Mouse (Mus musculus) left cerebral cortex, postnatal 36 days (tissue): ENCODE measurements around the gene Crebbp. TPM values are rescaled to one million over a fixed set of nuclear protein-coding genes. Genes with fewer than 3 reads are reported as not detected.
A peak's percentile ranks its signal among the peaks of the same experiment; 100 is the strongest.
"Not testable (repeated sequence)": the region's sequence is repeated elsewhere in the genome, so short reads cannot be mapped to it uniquely, and the experiment has no call there.

ENCODE experiments used
- DNase-seq, 2 experiments: peaks; one replicate each; pipeline ENCODE4 v3.0.0; 2021 to 2022; ENCODE audit warnings: low spot score in 2 of 2, mixed read lengths in 1 of 2
- intact Hi-C: fragments of 180-260 bp; cut with DNase I; formaldehyde crosslinking; loops from one replicate; pipeline ENCODE4 v1.15.1; 2025
- total RNA-seq, 2 experiments: library from RNA; stranded (reverse); gene quantifications; 2 replicates each; pipeline ENCODE4 v1.2.3; 2021

The Crebbp gene
- 10 to 100 TPM; 76.3 to 97.8 TPM for total RNA-seq

DNA sequence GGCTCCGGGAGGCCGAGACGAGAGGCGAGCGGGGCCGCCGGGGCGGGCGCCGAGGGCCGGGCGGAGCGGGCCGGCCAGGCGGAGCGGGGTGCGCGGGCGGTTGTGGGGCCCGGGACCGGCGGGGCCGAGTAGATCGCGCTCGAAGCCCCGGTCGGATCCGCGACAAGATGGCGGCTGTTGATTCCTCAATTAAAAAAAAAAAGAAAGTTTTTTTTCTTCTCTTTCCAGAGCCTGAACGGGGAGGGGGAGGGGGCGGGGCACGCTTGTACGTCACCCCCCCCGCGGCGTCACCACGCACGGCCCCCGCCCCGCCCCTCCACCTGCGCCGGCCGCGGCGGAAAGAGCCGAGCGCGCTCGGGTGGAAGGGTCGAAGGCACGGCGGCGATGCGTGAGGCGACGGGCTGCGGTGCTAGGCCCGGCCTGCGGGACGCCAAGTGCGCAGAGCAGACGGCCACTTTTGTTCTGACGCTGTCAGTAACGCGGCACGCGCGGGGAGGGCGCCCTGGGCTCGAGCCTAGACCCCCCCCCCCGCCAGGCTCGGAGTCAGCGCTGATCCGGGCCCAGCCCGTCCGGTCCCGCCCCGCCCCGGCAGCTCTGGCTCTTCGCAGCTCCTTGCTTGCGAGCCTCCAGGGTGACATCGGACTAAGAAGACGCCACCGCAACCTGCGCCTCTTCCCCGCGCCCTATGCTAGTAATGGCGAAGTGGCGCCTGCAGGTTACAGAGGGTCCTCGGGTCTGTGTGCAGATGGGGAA, at the start of gene Crebbp:
Crebbp (minus strand) TSS at position 199 of the 753 bp plus-strand sequence.
- peak; percentile 91 to 93 for DNase-seq
- intact Hi-C loops: loop anchor here (2.0 to 5.0 kb wide), 2 partner anchors 68 to 135 kb away; no protein-coding TSS in a partner anchor

DNA sequence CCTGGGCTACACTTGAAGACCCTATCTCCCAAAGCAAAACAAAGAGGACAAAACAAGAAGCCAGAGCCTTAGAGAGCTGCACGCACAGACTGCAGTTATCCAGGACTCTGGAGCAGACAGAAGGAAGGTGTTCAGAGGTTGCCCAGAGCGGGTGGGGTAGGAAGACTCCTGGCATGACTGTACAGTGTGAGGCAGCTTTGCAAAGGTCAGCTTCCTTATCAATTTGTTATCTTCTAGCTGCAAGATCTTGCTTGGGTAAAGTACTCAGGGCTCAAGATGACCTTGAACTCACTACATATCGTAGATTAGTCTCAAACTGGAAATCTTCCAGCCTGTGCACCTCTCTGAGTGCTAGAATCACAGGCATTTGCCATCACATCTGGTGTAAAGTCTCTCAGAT, 49.7 kb upstream of the Crebbp start:
- no peak for DNase-seq
- intact Hi-C loops: no loop called here

DNA sequence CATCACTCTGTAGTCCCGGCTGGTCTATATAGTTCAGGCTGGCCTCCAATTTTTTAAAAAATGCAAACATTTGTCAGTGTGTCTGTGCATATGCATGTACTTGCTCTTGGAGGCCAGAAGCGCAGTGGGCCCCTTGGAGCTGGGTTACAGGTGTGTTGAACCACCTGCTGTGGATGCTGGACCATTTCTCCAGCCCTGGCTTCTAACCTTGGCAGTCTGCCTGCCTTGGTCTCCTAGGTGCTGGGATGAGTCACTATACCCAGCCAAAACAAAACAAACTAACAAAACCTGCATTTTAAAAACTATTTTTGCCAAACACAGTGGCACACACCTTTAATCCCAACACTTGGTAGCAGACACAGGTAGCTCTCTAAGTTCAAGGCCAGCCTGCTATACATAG, 43.7 kb upstream of the Crebbp start:
- intact Hi-C loops: no loop called here
- no peak for DNase-seq

DNA sequence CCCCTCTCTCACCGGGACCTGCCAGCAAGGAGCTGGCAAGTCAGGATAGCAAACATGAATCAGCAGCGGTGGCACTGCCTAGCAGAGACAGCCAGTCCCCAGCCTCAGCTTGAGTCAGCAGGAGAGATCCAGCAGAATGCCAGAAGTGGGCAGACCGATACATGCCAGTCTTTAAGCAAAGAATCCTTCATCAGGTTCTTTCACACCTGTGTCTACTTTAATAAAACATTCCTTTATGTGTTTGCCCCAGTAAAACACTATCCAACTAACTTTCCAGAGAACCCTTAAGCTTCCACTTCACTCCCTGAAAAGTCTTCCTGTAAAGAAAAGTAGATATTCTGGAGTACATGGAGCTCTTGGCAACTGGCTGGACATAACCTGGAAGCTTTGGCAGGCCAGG, 35.0 kb upstream of the Crebbp start:
- intact Hi-C loops: no loop called here
- DNase-seq: no peak

DNA sequence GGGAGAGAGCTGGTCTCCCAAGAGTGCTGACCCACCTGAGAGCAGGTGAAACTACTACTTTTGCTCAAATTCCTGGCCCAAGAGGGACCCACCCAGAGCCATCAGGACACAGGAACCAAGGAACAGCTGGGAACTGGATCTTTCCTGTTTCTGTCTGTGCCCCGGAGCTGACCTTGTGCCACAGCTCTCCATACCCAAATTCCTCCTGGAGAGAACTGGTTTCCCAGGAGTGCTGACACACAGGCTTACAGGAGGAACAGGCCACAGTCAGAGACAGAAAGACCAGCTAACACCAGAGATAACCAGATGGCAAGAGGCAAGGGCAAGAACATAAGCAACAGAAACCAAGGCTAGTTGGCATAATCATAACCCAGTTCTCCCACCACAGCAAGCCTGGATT, 31.4 kb upstream of the Crebbp start:
- DNase-seq, intact Hi-C loops: not testable (repeated sequence)

DNA sequence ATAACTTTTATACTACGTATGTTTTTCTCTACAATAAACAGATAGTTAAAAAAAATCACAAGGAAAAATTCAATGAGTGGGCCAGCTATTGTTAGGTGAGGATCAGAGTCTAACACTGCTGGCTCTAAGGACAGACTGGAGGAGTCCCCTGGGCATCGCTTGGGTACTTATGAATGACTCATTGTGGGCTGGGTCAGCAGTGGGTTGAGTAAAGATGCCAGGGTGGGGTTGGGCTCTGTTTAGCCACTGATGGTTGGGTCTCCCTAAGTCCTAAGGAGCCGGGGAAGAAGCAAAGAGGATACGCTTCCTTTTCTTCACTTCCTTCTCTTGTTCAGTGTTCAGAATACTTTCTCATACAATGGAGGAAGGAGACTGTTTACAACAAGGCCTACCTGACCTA, 22.3 kb upstream of the Crebbp start:
- no peak for DNase-seq

DNA sequence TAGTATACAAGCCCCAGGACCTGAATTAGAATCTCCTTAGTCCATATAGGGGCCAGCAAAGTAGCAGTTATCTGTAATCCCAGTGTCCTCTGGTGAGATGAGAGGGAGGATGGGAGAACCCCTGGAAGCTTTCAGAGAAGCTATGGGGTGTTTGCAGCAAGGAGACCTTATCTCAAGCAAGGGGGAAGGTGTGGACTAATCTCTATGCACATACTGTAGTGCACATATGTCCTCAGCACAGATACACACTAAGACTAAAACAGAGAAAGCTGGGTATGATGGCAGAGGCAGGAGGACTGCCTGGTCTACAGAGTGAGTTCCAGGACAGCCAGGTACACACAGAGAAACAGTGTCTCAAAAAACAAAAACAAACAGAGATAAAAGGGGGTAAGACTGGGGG, 21.8 kb upstream of the Crebbp start:
- intact Hi-C loops: no loop called here
- no peak for DNase-seq

More for the DNA sequence above, 22.3 kb upstream of the Crebbp start:
- intact Hi-C loops: no loop called here

DNA sequence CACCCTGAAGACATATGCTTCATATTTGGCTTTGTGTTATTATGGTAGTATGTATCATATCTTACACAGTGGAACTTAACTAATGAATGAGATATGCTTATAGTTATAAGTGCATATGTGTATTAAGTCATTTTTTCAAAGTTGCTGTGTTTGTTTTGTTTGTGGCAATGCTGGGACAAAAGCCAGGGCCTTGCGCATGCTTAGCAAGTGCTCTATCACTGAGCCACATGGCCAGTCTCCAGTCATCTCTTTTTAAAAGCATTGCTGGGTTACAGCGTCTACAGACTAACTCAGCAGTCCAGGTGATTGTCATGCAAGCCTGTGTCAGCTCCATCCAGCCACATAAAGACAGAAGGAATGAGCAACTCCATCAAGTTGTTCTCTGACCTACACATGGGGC, 12.0 kb upstream of the Crebbp start:
- intact Hi-C loops: no loop called here
- DNase-seq: no peak

DNA sequence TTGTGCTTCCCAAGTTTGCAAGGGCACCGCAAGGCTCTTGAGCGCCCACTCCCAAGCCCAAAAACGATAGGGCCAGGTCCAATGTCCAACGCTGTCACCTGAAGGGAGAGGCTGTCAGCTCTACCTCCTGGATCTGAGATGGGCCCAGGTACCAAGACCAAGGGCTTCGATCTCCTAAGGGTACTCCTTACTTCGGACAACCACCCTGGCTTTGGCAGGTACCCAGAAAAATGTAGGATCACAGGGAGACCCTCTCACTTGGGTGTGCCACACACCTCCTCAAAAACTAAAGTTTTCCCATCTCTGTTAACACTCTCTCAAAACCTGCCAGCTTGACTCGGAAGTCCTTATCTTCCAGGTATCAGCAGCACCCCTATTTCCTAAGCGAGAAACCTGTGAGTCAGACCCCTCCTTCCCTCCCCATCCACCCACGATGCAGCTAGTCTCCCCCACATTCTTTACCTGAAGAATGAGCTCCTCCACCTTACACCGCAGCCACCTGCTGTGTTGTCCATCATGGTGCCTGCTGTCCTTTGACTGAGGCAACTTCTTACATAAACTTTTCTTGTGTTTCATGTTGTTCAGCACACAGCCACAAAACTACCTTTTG, 939 bp upstream of the Crebbp start:
- no peak for DNase-seq
- intact Hi-C loops: loop anchor here (5.0 kb wide), 2 partner anchors 58 to 68 kb away; no protein-coding TSS in a partner anchor

DNA sequence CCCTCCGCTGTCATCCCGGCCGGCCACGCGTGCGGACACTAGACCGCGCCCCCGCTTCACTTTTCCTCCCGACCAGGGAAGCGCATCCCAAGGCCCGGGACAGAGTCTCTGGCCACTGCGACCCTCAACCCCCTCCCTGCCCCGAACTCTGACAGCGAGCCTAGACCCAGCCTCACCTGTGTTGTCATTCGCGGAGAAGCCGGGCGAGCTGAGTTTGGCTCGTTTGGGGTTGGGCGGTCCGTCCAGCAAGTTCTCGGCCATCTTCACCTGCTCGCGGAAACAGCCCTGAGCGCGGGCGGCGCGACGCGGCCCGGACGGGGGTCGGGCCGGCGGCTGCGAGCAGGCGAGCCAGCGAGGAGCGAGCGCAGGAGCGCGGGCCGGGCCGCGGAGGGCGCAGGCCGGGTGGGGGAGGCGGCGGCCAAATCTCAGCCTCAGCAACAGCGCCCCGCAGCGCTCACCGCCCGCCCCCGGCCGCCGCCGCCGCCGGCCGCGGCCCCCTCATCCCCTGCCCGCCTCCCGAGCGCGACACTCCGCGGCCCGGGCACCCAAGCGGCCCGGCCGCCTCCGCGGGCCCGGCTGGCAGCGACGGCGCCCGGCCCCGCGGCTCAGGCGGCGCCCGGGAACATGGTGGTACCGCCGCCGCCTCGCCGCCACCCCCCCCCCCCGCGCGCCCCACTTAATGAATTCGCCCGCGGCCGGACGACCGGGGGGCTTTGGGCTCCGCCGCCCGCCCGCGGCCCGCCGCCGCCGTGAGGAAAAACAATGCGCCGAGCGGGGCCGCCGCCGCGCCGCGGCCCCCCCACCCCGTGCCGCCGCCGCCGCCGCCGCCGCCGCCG, 616 bp downstream of the Crebbp start:
- DNase-seq: peak; percentile 54 to 69
- intact Hi-C loops: loop anchor here (2.0 to 5.0 kb wide), 2 partner anchors 69 to 134 kb away; no protein-coding TSS in a partner anchor

DNA sequence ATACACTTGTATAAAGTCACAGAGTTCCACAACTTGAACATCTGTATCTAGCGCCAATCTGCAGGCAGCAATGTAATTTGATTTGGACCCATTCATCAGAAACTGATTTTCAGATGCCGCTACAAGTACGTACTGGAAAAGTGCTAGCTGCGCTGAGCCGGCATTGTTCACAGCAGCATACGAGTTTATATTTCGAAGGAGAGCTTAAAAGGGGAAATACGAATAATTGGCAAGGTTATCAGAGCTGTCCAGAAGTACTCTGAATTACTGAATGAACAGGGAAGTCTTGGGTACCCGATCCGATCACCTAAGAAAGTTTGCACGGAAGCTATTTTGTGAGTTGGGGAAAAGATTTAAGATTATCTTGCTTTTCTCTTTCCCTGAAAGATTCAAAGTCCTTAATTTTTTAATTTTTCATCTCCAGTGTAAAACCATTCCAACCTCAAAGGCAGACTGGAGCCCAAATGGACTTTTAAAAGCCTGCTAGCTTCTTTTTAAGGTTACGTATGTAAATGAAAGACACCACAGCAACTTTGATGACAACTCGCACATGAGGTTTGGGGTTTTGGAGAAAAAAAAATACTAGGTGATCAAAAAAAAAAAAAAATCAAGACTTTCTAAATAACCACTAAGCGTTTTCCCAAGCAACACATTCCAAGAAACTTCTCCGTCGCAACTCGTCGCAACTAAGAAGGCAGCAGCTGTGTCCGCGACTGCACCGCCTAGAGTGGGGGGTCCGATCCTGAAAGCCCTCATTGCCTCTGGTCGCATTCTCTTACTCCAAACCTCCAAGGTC, 1.4 kb downstream of the Crebbp start:
- no peak for DNase-seq
- intact Hi-C loops: loop anchor here (2.0 to 5.0 kb wide), 2 partner anchors 70 to 134 kb away; no protein-coding TSS in a partner anchor

DNA sequence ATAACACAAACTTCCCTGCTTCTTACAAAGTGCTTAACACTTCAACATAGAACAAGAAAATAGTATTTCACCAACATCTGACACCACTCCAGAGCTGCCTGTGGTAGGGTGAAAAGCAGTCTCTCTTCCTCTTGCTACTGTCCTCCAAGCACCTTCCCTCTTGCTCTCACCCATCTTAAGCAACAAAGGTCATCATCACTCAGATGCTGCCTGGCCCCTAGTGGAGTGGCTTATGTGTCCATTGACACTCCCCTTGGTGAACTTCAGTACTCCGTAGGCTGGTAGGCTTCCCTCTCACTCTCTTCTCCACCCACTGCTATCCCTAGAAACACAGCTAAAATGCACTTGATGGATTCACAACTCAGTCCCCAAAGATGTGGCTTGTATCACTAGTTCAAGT, 3.5 kb downstream of the Crebbp start:
- DNase-seq: no peak

DNA sequence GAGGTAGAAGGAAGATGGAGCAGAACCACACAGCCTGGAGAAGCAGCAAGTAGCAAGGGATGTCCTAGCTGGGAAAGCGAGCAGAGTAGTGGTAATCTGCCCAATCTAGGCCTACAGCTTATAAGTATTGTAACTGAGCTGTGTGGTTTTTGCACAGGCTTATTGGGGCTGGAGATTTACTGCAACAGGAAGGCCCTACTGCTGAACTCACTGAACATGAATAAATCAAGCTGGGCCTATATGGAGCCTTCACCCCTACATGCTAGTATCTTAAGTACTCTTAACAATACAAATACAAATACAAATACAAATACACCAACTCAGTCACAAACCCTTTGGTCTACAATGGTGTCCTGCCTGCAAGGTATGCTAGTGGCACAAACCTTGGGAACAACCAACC, 10.2 kb downstream of the Crebbp start:
- intact Hi-C loops: no loop called here
- DNase-seq: no peak

More for the DNA sequence above, 3.5 kb downstream of the Crebbp start:
- intact Hi-C loops: loop anchor here (5.0 kb wide), 1 partner anchor 72 kb away; no protein-coding TSS in a partner anchor

DNA sequence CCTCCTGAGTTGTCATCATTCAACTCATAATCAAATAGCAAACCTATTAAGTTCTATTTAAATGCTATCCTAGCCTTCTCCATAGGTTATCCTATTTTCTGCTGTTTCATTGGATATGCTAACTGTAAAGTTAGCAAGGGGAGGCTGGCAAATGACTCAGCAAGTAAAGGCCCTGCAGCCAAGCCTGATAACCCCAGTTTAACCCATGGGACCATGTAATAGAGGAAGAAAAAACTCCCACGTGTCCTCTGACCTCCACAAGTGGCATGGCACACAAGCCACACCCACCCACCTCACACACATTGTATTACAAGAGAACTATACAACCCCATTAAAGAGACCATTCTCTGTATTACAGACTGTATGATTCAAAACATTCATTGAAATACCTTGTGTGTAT, 13.8 kb downstream of the Crebbp start:
- intact Hi-C loops: no loop called here
- DNase-seq: no peak

DNA sequence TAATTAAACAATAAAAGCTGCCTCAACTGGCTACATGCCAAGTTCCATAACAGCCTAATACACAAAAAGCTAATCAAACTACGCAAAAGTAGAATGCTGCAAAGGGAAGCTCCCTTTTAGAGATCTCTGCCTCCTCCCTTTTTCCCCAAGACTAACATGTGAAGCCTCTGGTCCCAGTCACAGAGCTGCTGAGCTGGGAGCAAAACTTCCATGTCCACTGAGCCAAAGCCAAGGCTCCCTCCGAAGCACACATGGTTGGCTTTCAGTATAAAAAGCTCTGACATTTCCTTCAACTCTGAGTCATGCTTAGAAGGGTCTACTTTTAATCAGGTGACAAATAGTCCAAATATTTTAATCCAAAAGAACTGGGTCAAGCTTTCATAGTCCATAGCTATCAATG, 14.2 kb downstream of the Crebbp start:
- no peak for DNase-seq
- intact Hi-C loops: no loop called here

DNA sequence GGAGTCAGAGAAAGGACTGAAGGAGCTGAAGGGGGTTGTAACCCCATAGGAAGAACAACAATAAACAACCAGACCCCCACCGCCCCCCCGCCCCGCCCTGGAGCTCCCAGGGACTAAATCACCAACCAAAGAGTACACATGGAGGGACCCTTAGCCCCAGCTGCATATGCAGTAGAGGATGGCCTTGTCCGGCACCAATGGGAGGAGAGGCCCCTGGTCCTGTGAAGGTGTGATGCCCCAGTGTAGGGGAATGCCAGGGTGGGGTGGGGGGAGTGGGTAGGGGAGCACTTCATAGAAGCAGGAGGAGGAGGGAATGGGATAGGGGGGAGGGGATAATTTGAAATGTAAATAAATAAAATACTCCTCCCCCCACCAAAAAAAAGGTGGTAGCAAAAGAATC, 15.8 kb downstream of the Crebbp start:
- DNase-seq: no peak
- intact Hi-C loops: no loop called here

DNA sequence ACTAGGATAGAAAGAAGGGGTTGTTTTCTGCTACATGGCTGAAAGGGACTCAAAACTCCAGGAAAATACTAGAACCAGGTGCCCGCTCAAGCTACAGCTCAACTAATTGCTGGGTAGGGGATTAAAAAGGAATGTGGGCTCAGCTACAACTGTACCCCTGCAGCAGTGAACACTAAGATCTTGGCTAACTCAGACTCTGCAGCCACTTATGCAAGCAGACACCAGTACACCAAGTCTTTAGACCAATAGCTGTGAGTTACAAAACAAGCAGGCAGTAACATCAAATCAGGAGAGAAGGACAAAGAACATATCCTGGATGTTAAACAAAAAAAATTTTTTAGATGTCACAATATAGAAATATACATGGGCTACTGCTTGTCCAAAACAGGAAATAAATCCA, 23.6 kb downstream of the Crebbp start:
- intact Hi-C loops: no loop called here
- no peak for DNase-seq

DNA sequence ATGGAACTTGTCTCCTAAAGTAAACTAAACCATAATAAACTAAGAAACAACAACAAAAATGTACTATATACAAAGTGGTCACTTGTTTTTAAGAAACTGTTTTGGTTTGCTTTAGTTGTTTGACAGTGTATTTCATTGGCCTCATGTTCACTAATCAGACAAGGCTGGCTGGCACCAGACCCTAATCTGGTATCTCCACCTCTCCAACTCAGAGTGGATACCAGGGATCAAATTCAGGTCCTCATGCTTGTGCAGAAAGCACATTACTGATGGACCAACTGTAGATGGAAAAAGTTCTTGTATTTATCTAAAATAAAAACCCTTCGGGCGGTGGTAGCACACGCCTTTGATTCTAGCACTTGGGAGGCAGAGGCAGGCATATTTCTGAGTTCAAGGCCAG, 38.7 kb downstream of the Crebbp start:
- intact Hi-C loops: no loop called here
- no peak for DNase-seq

DNA sequence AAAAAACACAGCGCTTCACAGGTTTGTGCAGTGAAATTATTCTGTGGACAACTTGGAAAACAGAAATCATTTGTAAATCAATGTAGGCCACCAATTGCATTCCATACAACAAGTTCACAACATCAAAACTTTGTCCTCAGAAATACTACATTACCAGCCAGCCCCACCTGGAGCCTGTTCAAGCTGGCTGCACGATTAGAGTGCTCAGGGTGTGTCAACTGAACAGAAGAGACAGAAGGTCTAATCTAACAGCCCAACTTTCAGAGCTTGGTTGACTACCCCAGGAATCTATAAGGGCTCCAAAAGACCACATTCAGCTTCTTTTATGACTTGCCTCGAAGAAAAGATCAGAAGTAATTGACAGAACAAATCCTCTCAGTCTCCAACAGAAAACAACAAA, 44.3 kb downstream of the Crebbp start:
- DNase-seq: no peak
- intact Hi-C loops: no loop called here
